Mouse (Mus musculus): ENCODE measurements around the gene Glcci1.

- TF ChIP-seq CTCF (IDR thresholded peaks at IDR 0.05; ENCODE audit: borderline replicate concordance, control insufficient read depth, extremely low read depth, insufficient read depth, low read length, poor library complexity) (no peak), POLR2A (IDR thresholded peaks at IDR 0.05; ENCODE audit: control insufficient read depth, extremely low read depth, insufficient read depth, low read length, poor library complexity) (no peak)
These were observed 121.1 kb downstream of the Glcci1 start for GRCm38 (mm10) chr6:8630531-8630930.
